Mouse (Mus musculus) CD4-positive, CD25-positive, alpha-beta regulatory T cell, adult 2 months (primary cell): Measurements from ENCODE around the gene Rflnb.
"Not testable (repeated sequence)": the region's sequence is repeated elsewhere in the genome, so short reads cannot be mapped to it uniquely, and the experiment has no call there.

ENCODE experiments used
- DNase-seq: peaks from one replicate; pipeline ENCODE4 v3.0.0-alpha.2; 2012; ENCODE audit warnings: low read depth, low spot score

Rflnb gene

DNA sequence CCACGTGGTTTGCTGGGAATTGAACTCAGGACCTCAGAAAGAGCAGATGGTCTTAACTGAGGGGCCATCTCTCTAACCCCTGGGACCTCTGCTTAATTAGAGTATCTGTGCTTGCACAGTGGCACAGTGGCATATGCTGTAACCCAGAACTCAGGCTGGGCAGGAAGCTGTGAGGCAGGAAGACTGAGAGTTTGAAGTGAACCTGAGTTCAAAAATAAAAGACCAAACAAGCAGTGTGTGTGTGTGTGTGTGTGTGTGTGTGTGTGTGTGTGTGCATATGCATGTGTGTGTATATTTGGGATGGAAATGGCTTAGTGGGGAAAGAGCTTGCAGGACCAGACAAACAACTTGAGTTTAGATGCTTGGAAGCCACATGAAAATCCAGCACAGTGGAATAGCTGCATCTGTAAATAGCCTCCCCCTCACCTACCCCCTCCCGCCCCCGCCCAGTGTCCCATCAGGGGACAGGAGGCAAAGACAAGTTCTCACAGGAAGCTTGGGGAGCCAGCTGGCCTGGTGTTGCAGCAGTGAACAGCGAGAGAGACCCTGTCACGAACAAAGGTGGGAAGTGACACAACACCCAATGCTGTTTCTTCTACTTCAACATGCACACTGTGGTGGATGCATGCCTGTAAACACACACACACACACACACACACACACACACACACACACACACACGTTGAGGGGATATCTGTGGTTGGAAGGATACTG, 10.2 kb upstream of the Rflnb start:
- DNase-seq: peak; percentile 56

DNA sequence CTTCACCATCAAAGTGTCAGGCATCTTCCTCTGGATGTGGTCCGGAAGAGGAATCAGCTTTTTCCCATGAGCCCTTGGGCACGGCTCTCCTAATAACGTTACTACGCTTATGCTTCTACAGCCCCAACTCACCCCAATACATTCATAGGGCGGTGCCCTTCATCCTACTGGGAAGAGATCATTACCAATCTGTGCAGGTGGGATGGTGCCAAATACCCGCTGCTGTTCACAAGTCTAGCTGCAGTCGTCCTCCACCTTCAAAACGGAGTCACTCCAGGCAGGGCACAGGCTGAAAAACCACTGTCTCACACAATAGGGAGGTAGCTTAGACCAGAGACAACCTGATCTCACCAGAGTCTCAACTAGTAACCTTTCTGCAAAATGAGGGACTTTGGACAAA, 7.6 kb upstream of the Rflnb start:
- DNase-seq: no peak

DNA sequence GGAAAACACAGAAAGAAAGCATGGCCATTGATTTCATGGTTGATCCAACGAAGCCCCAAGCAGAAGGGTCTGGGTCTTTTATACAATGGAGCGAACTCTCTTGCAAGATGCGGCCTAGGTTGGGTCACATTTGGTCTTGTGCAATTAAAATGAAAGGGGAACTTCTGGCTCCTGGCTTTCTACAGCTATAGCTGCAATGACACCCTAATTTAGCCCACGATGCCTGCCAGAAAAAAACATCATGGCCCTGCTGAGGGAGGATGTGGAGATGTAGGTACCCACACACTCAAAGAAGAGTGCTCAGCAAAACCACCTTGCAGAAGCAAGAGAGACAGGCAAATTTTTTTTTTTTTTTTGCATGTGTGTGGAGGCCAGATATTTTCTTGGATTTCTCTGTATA, 6.3 kb upstream of the Rflnb start:
- no peak for DNase-seq

DNA sequence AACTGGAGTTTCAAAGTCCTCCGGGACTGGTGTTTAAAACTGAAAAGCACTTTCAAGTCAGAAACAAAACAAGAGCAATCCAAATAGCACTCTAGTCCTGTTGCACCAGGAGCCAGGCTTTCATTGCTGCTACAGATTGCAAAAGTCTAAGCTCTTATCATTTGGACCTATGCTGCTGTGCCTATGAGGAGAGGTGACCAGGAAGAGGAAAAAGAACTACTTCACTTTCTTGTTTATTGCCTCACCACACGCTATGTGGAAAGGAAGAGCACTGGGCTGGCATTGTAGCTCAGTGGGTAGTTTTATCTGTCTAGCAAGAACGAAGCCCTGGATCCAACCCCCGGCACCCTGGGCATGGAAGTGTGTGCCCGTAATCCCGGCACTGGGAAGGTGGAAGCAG, 5.8 kb upstream of the Rflnb start:
- DNase-seq: no peak

DNA sequence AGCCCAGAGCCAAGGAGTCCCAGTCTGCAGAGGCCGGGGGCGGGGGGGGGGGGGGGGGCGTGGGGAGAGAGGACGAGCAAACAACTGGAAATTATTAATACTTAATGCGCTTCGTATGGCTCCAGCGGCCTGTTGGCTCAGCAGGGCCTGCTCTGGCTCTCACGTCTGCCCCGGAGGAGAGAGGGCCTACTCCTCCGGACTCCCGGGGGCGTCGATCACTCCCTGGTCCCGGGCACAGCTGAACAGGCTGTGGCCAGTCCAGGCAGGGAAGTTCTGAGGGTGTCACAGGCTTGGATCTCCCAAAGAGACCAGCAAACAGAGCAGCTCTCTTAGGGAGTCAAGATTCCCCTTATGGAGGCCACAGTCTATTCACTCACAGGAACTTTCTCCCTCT, 487 bp upstream of the Rflnb start:
- peak; percentile 15 for DNase-seq

DNA sequence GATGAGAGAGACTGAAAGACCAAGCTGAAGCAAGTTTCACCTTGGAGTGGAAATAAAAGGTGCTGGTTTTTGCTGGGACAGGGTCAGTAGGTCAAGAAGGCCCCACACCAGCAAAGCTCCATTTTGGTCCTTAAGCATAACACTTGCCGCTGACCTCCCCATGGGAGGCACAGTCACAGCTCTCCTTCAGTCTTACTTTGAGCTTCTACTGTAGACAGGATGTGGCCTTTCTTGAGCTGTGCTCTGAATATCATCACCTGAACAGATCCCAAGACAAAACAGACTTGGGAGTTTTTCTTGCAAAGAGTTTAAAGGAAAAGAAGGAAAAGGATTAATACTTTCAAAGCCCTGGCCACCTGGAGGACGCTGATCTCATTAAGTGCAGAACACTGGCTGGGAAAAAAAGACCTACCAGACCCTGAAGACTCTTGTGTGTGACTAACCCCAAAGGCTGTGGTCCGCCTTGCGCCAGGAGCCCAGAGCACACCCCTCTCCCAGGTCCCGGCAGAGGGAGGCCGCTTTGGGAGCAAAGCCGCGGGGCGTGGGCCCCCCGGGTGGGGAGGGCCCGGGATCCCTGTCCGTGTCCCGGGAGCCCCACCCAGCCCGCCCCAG, 949 bp downstream of the Rflnb start:
- DNase-seq: peak; percentile 46

DNA sequence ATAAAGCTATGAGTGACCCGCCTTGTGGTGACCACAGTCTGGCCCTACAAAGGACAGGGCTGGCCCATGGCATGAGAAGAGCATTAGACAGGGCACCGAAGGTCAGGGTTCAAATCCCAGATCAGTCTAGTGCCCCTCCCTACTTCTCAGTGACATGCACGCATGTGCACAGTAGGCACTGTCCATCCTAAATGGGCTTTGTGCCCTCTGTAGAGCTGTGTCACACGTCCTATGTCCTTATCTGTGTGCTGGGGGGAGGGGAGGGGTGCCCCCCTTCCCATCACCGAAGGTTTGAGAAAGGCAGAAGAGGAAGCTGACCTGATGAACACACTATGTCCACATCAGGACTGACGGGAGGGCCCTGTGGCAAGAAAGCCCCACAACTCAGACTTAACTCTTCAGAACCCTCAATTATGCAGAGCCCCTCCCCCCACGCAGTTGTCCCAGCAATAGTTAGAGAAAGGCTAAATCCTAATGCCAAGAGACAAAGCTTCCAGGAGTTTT, 2.5 kb downstream of the Rflnb start:
- DNase-seq: no peak

DNA sequence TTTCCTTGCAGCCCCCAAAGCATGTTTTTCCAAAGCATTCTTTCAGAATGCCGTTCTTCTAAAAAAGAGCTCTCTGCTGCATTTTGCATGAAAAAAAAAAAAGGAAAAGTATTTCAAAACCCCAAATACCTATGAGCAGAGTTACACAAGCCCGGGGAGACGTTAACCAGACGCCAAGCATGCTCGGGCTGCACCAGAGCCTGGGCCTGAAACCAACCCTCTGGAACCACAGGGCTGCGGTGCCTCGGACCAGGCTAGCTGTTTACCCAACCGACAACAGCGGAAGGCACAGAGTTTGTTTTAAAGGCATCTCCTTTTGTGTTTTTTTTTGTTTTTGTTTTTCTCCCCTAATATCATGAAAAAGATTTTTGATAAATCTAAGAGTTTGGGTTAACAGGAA, 6.7 kb downstream of the Rflnb start:
- no peak for DNase-seq

DNA sequence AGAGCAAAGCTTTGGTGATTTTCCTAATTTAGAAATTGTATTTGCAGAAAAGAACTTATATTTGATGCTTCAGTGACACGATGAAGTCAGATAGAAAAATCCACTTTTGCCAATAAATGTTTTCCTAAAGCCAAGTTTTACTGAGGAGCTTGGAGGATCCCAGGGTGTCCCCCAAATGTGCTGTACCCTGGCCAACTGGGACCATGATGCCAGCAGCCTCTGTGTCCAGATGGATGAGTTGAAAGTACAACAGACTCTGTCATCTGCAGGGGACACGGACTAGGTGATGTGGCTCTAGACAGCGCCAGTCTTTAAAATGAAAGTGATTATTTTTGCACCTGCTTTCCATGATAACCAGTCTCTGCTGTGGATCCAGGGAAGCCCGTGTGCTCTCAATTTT, 7.7 kb downstream of the Rflnb start:
- DNase-seq: no peak

DNA sequence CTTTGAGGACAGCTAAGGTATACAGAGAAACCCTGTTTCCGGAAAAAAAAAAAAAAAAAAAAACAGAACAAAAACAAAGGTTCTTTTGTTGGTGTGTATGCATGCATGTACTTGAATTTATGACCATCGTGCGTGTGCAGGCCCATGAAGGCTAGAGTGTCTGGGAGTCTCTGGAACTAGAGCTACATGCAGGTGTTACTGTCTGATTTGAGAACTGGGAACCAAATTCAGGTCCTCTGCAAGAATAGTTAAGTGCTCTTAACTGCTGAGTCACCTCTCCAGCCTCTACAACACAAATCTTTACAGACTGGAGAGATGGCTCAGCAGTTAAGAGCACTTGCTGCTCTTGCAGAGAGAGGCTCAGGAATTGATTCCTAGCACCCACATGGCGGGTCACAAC, 11.8 kb downstream of the Rflnb start:
- DNase-seq: no peak

DNA sequence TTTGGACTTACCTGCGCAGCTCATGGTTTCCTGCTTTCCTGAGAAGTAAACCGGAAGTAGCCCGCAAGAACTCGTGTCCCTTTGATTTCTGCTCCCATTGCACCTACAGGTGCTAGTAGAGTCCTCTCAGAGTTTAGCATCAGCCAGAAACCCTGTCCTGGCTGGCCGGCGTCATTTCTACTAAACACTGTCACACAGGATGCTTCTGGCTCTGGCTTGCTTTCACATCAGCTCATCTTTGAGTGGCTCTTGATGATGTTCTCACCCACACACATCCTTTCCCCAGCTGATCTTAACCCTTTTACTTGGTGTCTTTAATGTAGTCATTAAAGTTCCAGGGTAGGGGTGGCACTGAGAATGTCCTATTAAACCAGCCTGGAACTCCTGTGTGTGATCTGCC, 12.3 kb downstream of the Rflnb start:
- DNase-seq: peak; percentile 68

DNA sequence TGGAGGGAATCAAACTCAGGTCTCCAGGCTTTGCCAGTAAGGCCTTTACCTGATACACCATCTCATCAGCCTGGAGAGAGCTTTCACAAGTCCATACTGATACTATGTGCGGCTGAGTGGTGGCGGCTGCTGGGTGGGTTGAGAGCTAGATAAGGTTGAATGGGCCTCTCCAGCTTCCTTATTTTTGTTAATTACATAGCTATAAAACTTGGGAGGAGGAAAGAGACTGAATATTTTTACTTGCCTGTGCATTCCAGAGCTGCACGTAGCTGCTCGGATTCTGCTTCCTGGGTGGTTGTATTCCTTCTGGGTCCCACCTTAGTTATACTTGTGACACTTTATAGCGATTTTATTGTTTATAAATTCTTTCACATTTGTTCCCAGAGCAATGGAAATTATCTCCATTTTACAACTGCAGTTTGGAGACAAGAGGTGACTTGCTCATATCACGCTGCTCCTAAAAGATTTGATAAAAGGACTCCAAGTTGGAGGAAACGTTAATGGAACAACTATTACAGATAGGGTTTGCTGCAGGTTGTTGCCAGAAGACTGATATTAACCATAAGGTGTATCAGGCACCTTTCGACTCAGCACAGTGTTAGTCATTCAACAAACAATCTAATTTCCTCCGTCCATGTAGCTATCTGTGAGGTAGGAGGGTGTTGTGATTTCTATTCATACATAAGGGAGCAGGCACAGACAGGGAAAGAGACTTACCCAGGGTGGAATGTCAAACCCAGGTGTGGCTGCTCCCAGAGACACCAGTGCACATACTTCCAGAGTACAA, 16.6 kb downstream of the Rflnb start:
- no peak for DNase-seq

DNA sequence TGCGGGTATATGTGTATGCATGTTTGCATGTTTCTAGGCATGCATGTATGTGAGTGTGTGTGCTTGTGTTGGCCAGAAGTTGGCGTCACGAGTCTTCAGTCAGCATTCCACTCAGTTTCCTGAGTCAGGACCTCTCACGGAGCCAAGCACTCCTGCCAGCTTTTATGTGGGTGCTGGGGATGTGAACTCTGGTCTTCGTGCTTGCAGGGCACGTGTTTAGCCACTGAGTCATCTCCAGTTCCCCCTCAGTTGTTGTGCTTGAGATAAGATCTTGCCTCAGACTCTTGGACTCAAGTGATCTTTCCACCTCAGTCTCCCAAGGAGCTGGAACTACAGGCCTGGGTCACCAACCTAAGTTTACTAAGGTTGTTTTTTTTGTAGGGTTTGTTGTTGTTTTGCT, 18.5 kb downstream of the Rflnb start:
- no peak for DNase-seq

DNA sequence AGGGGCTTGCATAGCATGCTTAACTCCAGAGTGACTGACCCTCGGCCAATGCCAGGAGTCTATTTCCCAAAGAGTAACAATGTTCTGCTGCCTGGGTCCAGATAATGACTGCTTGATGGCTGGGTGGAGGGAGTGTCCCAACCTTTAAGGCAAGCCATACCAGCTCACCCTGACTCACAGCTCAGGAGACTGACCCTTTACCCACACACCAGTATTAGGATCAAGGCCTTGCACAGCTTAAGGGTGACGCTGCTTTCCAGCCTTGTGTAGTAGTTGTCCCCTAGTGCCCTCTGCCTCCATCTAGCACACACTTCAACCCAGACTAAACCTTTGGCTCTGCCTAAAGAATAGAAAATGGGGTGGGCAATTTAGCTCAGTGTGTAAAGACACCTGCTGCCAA, 19.4 kb downstream of the Rflnb start:
- DNase-seq: no peak

DNA sequence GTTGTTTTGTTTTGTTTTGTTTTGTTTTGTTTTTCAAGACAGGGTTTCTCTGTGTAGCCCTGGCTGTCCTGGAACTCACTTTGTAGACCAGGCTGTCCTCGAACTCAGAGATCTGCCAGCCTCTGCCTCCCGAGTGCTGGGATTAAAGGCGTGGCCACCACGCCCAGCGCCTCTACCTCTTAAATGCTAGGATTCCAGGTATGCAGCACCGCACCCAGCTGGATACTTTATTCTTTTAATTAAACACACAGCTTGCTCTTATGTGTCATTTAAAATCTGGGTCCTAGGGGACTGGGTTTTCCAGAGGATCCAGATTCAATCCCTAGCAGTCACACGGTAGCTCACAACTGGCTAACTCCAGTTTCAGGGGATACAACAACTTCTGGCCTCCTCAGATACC, 23.3 kb downstream of the Rflnb start:
- DNase-seq: not testable (repeated sequence)

DNA sequence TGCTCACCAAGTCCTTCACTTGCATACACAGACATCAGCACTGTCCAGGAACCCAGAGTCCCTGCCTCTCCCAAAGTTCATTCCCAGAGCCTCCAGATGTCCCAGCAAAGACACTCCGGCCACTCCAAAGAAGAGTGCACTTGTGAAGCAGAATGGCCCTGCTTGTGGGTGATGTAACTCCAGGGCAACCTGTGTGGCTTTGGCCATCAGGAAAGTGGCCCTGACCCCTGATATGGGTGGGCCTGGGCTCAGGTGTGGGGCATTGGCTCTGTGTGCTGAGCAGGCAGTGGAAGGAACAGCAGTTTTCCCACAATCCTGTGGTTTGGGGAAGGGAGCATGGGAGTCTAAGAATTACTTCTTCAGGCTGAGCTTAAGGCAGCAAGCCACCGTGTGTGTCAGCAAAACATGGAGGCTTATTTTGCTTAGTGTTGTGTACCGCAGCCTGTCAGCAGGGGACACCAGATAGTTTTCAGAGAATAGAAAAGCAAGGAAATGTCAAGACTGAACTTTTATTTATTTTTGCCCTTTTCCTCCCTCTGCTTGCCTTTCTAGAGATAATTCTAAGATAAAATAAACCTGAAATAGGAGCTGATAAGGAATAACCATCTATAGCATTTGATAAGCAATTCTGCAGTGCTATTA, 26.2 kb downstream of the Rflnb start:
- peak; percentile 46 for DNase-seq

DNA sequence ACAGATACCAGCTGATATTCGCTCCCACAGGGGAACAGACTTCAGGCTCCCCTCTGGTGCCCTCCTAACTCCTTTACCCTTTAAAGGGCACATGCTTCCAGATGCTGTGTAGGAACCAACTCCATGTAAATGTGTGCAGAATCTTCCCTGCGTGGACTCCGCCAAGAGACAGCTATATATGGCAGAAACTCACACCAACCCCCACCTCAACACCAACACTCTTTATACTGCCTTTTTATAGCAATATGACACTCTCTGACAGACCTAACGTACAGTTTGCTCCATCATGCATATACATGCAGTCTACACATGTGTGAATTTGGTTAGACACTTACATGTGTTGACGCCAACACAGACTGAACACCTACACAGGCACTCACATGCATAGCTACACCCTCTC, 26.9 kb downstream of the Rflnb start:
- DNase-seq: no peak

DNA sequence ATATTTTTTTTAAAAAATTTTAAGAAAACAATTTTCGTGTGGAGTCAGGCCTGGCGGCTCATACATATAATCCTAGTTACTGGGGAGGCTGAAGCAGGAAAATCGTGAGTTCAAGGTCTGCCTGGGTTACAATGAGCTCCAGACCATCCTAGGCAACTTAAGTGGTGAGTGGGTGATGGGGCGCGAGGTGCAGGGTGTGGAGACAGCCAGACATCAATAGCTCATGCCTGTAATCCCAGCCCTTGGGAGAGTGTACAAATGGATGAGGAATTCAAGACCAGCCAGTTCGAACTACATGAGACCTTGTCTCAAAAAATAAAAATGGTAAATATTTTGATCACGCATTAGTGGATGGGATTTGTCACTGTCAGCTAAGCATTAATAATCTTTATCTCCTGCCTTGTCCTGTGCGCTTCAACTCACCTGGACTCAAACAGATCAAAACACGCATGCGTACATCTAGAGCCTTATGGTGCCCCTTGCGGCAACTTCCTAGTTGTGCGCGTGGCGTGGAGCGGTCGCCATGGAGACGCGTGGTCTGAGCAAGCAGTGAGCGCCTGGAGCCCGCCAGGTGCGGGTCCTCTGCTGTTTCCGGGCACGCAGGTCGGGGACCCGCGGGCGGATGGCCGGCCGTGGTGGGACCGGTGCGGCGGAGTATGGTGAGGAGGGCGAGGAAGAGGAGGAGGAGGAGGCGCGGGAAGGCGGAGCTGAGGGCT, 28.0 kb downstream of the Rflnb start, which contains the start of gene 1700016K19Rik:
Gene 1700016K19Rik, plus strand, starts transcription at position 473 of the 716 bp plus-strand sequence.
- peak; percentile 96 for DNase-seq

DNA sequence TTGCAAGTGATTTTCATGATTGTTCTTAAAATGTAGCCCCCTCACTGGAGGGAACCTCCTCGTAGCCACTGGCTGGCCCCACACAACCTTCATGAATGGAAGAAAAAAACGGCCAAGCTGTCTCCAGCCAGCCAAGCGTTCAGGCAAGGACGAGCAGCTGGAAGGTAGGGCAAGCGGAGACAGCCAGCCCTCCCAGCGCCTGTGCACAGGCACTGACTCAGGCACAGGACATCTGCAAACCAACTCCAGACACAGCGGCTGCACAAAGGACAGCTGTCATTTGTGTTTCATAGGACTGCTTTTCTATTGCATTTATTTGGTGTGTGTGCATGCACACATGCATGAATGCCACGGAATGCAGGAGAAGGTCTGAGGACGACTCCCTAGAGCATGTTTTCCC, 33.2 kb downstream of the Rflnb start:
- DNase-seq: no peak

DNA sequence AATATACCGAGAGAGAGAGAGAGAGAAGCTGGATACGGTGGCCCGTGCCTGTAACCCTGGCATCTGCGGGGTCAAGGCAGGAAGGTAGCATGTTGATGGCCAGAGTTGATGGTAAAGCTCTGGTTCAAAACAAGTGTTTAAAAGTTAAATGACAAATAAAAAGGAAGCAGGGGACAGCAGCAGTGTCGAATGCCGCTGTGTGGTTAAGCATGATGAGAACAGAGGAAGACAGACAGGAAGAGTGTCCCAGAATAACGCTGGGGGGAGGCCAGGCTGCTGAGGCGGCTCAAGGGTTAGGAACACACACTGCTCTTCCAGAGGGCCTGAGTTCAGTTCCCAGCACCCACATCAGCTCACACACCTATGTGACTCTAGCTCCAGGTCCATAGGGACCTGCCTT, 35.1 kb downstream of the Rflnb start:
- peak; percentile 32 for DNase-seq

DNA sequence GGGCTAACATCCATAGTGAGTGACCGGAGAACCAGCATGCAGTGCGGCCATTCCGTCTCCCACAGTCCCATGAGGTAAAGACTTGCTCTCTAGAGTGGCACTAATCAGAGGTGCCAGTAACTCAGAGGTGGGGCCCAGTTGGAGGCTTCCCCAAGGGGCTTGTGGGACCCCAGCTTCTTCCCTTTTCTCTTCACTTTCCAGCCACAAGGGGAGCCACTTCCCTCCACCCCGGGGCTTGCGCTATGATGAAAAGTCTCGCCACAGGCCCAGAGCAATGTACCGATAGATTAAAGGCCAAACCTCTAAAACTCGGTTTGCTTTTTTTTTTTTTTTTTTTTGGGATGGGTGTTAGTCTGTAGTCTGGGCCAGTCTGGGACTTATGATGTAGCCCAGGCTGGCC, 35.7 kb downstream of the Rflnb start:
- no peak for DNase-seq
